Mouse (Mus musculus) spleen, adult 2 months (tissue): ENCODE data around the gene Kif11.

Experiments
- CTCF ChIP-seq: fragments of 200-500 bp; IDR thresholded peaks from 2 replicates; pipeline ENCODE4 v1.5.1; 2011; ENCODE audit warnings: mild to moderate bottlenecking, inconsistent platforms; ENCODE audit not compliant: insufficient read depth, insufficient read length, insufficient replicate concordance; ENCODE audit errors: extremely low read depth
- POLR2A ChIP-seq: fragments of 200-500 bp; IDR thresholded peaks from 2 replicates; pipeline ENCODE4 v1.6.1; 2011; ENCODE audit warnings: low read depth, low read length, inconsistent platforms

GRCm38 (mm10) chr19:37466978-37467377 lies 90.8 kb downstream of the Kif11 start:
- TF ChIP-seq CTCF (no peak), POLR2A (no peak)
